Mouse (Mus musculus) kidney, embryonic 16.5 days (tissue): Measurements from ENCODE around the gene Ttf2. TPM values are rescaled to one million over a fixed set of nuclear protein-coding genes. Genes with fewer than 3 reads are reported as not detected.

Experiments
- ATAC-seq: fragments of 200-750 bp; cut with Nextera tagmentation; 2 replicates; pipeline ENCODE4 v1.8.0; 2017; ENCODE audit warnings: moderate TSS enrichment; ENCODE audit not compliant: low FRiP score, low TSS enrichment
- H3K27ac ChIP-seq: fragments of 300-500 bp; sonication (generic); 2 replicates; pipeline ENCODE4 v1.5.1; 2014; ENCODE audit warnings: low read length
- H3K27me3 ChIP-seq: fragments of 300-500 bp; sonication (generic); 2 replicates; pipeline ENCODE4 v1.6.1; 2014; ENCODE audit warnings: low read length, control low read depth, mixed read lengths; ENCODE audit not compliant: insufficient read depth
- H3K36me3 ChIP-seq: fragments of 300-500 bp; sonication (generic); 2 replicates; pipeline ENCODE4 v1.6.1; 2014; ENCODE audit warnings: low read length, control low read depth, mixed read lengths; ENCODE audit not compliant: insufficient read depth
- H3K4me1 ChIP-seq: fragments of 300-500 bp; sonication (generic); 2 replicates; pipeline ENCODE4 v1.6.1; 2014; ENCODE audit warnings: low read length, control low read depth, mixed read lengths; ENCODE audit not compliant: insufficient read depth
- H3K4me2 ChIP-seq: fragments of 300-500 bp; sonication (generic); replicated peaks from 2 replicates; pipeline ENCODE4 v1.6.1; 2014; ENCODE audit warnings: low read depth, low read length
- H3K4me3 ChIP-seq: fragments of 300-500 bp; sonication (generic); 2 replicates; pipeline ENCODE4 v1.5.1; 2014; ENCODE audit warnings: mild to moderate bottlenecking, low read length
- H3K9ac ChIP-seq: fragments of 300-500 bp; sonication (generic); replicated peaks from 2 replicates; pipeline ENCODE4 v1.6.1; 2014; ENCODE audit warnings: low read length
- H3K9me3 ChIP-seq: fragments of 300-500 bp; sonication (generic); 2 replicates; pipeline ENCODE4 v1.6.1; 2016; ENCODE audit warnings: low read length, control low read depth
- WGBS: fragments of 180-500 bp; shearing (Covaris S2); extraction: QIAGEN DNeasy Blood & Tissue Kit; methylation state at CpG from one replicate; pipeline ENCODE4 v1.1.7; 2014; 5-methylcytosine and 5-hydroxymethylcytosine counted together
- polyA plus RNA-seq: library from polyadenylated mRNA; unstranded; fragments of >200 nt; fragmentation: Nextera tagmentation; extraction: Ambion mirVana; gene quantifications from 2 replicates; pipeline ENCODE4 v1.2.1, GENCODE M21; 2015

Gene Ttf2
- polyA plus RNA-seq, 1 experiment from 2014 or later = 17.8 TPM

- Histone ChIP-seq H3K4me3 (no peak overlapping the region), H3K4me1 (no peaks in the 10 kb centered on the region), H3K36me3 (no peaks in the 10 kb centered on the region), H3K4me2 (no peak overlapping the region), H3K27ac (no peak overlapping the region), H3K27me3 (no peaks in the 10 kb centered on the region), H3K9ac (no peak overlapping the region), H3K9me3 (no peaks in the 10 kb centered on the region)
- no peak for ATAC-seq
- 73% methylated on average over 6 of the region's 6 CpGs for WGBS
Measured at GRCm38 (mm10) chr3:100895500-100895899, 74.0 kb downstream of the Ttf2 start.

GRCm38 (mm10) chr3:100892383-100893335, 76.8 kb downstream of the Ttf2 start:
- no peak for ATAC-seq
- Histone ChIP-seq H3K9ac (no peak overlapping the region), H3K4me1 (no peaks in the 10 kb centered on the region), H3K4me2 (no peak overlapping the region), H3K27ac (no peak overlapping the region), H3K9me3 (no peaks in the 10 kb centered on the region), H3K27me3 (no peaks in the 10 kb centered on the region), H3K36me3 (no peaks in the 10 kb centered on the region), H3K4me3 (no peak overlapping the region)
- WGBS = 53% methylated on average over 11 of the region's 11 CpGs

DNA sequence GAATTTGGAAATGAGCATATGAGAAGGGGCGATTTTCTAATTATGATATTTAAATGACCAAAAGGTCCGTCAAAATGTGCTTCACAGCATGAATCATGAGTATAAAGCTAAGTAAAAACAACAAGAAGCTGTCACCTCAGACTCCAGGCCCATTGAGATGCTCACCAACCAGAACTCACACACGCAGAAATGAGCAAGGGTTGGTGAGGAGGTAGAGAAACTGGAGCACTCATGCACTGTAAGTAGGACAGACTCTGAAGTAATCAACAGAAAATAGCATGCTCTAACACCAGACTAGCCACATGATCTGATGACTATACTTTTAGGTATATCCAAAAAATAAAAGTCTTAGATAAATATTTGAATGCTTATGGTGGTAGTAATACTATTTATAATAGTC, 79.1 kb downstream of the Ttf2 start:
- no peak overlapping the region for H3K9ac ChIP-seq
- no peak for ATAC-seq
- no peaks in the 10 kb centered on the region for H3K27me3 ChIP-seq
- H3K27ac ChIP-seq = no peak overlapping the region
- no peaks in the 10 kb centered on the region for H3K4me1 ChIP-seq
- H3K4me3 ChIP-seq = no peak overlapping the region
- WGBS = 92% methylated on average over 3 of the region's 3 CpGs
- H3K9me3 ChIP-seq = 0 out of 2 replicates have a peak, but pooled peaks cover 4% of the 10 kb centered on the region
- no peak overlapping the region for H3K4me2 ChIP-seq
- H3K36me3 ChIP-seq = no peaks in the 10 kb centered on the region

- no peak overlapping the region for H3K4me2 ChIP-seq
- H3K27me3 ChIP-seq = no peaks in the 10 kb centered on the region
- no peaks in the 10 kb centered on the region for H3K36me3 ChIP-seq
- H3K9me3 ChIP-seq = 0 out of 2 replicates have a peak, but pooled peaks cover 4% of the 10 kb centered on the region
- no peaks in the 10 kb centered on the region for H3K4me1 ChIP-seq
- ATAC-seq = no peak
- H3K9ac ChIP-seq = no peak overlapping the region
- no peak overlapping the region for H3K27ac ChIP-seq
- WGBS = 76% methylated on average over 1 of the region's 1 CpGs
- H3K4me3 ChIP-seq = no peak overlapping the region
Measured at GRCm38 (mm10) chr3:100889234-100889633, 80.2 kb downstream of the Ttf2 start.

Other genes starting within 250 kb of the Ttf2 start
- 0.47 and 0.57 TPM in 2 replicates for gene Vtcn1, start 144.2 kb downstream of the Ttf2 start, polyA plus RNA-seq
- 7.0 and 7.7 TPM in 2 replicates for gene Trim45, start 47.5 kb downstream of the Ttf2 start, polyA plus RNA-seq
- gene Cd101, start 59.9 kb upstream of the Ttf2 start, polyA plus RNA-seq = 0.06 TPM in 1 of 2 replicates, not detected in the other
- 2.1 and 2.4 TPM in 2 replicates for gene Ptgfrn, start 140.6 kb upstream of the Ttf2 start, polyA plus RNA-seq